Mouse (Mus musculus): ENCODE data around the gene Gm20390. TPM values are rescaled to one million over a fixed set of nuclear protein-coding genes. Genes with fewer than 3 reads are reported as not detected.

The Gm20390 gene
- polyA plus RNA-seq, 1 experiment = 79.6 TPM

- Histone ChIP-seq H3K27ac (ENCODE audit: insufficient read depth, low read length) (no peak overlapping the region), H3K27me3 (ENCODE audit: control insufficient read depth, insufficient read depth, low read length) (no peaks in the 10 kb centered on the region)
- WGBS = 91% methylated on average over 9 of the region's 9 CpGs
These were observed 59.3 kb downstream of the Gm20390 start for GRCm38 (mm10) chr11:93908829-93909228.

GRCm38 (mm10) chr11:93907839-93908238 lies 60.3 kb downstream of the Gm20390 start:
- no peak for DNase-seq
- H3K4me1 ChIP-seq (ENCODE audit: control insufficient read depth, insufficient read depth, low read length) = no peaks in the 10 kb centered on the region
- TF ChIP-seq POLR2A (IDR thresholded peaks at IDR 0.05; ENCODE audit: borderline replicate concordance, insufficient read depth, low read length) = no peak
- no peak for TF ChIP-seq CTCF (IDR thresholded peaks at IDR 0.05; ENCODE audit: borderline replicate concordance, insufficient read depth, low read depth, low read length)
- no peak overlapping the region for H3K27ac ChIP-seq (ENCODE audit: insufficient read depth, low read length)
- H3K4me3 ChIP-seq (replicated peaks; ENCODE audit: insufficient read depth, low read depth, low read length) = no peak overlapping the region
- H3K27me3 ChIP-seq (ENCODE audit: control insufficient read depth, insufficient read depth, low read length) = no peaks in the 10 kb centered on the region
- 89% methylated on average over 3 of the region's 3 CpGs for WGBS

More at GRCm38 (mm10) chr11:93908829-93909228, 59.3 kb downstream of the Gm20390 start:
- H3K4me1 ChIP-seq (ENCODE audit: control insufficient read depth, insufficient read depth, low read length) = no peaks in the 10 kb centered on the region
- no peak for TF ChIP-seq POLR2A (IDR thresholded peaks at IDR 0.05; ENCODE audit: borderline replicate concordance, insufficient read depth, low read length)
- TF ChIP-seq CTCF (IDR thresholded peaks at IDR 0.05; ENCODE audit: borderline replicate concordance, insufficient read depth, low read depth, low read length) = no peak
- no peak for DNase-seq
- H3K4me3 ChIP-seq (replicated peaks; ENCODE audit: insufficient read depth, low read depth, low read length) = no peak overlapping the region

- TF ChIP-seq POLR2A (IDR thresholded peaks at IDR 0.05; ENCODE audit: borderline replicate concordance, insufficient read depth, low read length) (no peak), CTCF (IDR thresholded peaks at IDR 0.05; ENCODE audit: borderline replicate concordance, insufficient read depth, low read depth, low read length) (no peak)
- no peaks in the 10 kb centered on the region for H3K27me3 ChIP-seq (ENCODE audit: control insufficient read depth, insufficient read depth, low read length)
- H3K27ac ChIP-seq (ENCODE audit: insufficient read depth, low read length) = no peak overlapping the region
- H3K4me3 ChIP-seq (replicated peaks; ENCODE audit: insufficient read depth, low read depth, low read length) = no peak overlapping the region
- WGBS = 90% methylated on average over 4 of the region's 4 CpGs
- DNase-seq = no peak
- H3K4me1 ChIP-seq (ENCODE audit: control insufficient read depth, insufficient read depth, low read length) = no peaks in the 10 kb centered on the region
These were observed 61.3 kb downstream of the Gm20390 start for GRCm38 (mm10) chr11:93906834-93907233.

Other genes with a start within 250 kb of the Gm20390 start
- 12.9 and 13.1 TPM in 2 replicates for gene Utp18, start 82.5 kb downstream of the Gm20390 start, polyA plus RNA-seq (2012; rRNA removed)
- gene Mbtd1, start 82.4 kb downstream of the Gm20390 start, polyA plus RNA-seq (2012; rRNA removed) = 15.1 and 15.6 TPM in 2 replicates
- gene Nme2, start 12.0 kb downstream of the Gm20390 start, polyA plus RNA-seq (2012; rRNA removed) = 109 and 115 TPM in 2 replicates
- 171 and 198 TPM in 2 replicates for gene Nme1, start 228 bp upstream of the Gm20390 start, polyA plus RNA-seq (2012; rRNA removed)
- 134 and 135 TPM in 2 replicates for gene Spag9, start 27.8 kb upstream of the Gm20390 start, polyA plus RNA-seq (2012; rRNA removed)
- gene Tob1, start 243.2 kb upstream of the Gm20390 start, polyA plus RNA-seq (2012; rRNA removed) = 55.9 and 56.0 TPM in 2 replicates